Mouse (Mus musculus) B cell, adult 2 months (primary cell): ENCODE results near the gene 2210418O10Rik.
"Not testable (repeated sequence)": the region's sequence is repeated elsewhere in the genome, so short reads cannot be mapped to it uniquely, and the experiment has no call there.

Experiments used
- DNase-seq, 2 experiments: peaks; one replicate each; pipeline ENCODE4 v3.0.0; 2022

2210418O10Rik gene

DNA sequence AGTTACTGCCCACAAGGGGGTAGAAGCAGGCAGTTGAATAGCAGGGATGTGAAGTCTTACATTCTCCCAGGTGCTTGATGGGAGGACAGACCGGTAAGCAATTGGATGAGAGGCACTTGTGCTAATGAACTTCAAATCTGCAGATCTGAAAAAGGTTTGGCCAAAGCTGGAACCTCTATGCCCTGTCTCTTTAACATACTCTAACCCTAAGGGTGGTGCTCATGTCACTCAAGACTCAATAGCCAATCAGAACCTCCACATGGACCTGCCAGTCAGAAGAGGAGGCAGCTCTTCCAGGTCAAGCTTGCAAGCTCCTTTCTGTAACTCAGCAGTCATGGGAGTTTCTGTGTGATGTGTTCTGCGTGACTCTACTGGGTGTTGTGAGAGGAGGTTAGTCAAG, at the start of gene 2210418O10Rik:
Gene 2210418O10Rik (plus strand): TSS at position 301 of the 400 bp plus-strand sequence.
- not testable (repeated sequence) for DNase-seq

DNA sequence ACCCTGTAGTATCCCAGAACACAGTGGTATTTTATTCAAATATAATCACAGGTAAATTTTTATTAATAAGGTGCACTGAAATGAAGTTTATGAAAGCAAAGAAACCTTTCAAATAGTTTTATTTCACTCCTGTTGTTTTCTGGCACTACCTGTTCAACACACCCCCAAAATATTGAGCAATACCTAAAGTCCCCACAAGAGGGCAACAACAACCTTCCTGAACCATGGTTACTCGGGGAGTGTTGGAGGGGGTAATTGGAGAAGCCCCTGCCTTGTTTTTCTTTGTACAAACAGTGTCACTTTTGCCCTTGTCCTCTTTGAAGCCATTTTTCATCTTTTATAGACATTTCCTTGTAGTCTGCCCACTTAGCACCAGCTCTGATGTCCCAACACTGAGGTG, 22.1 kb downstream of the 2210418O10Rik start:
- DNase-seq, result not testable (repeated sequence)
